Mouse (Mus musculus): ENCODE measurements around the gene Cmtm7.

- no peak for TF ChIP-seq POLR2A (IDR thresholded peaks at IDR 0.05; ENCODE audit: low read depth, low read length)
- no peak for TF ChIP-seq CTCF (IDR thresholded peaks at IDR 0.05; ENCODE audit: extremely low read depth, insufficient read depth, insufficient read length, insufficient replicate concordance)
Measured at GRCm38 (mm10) chr9:114794491-114794890, 12.8 kb upstream of the Cmtm7 start.
